Comparison of ENCODE assay signal across 8 mouse cellular contexts in genomic region chr14:61599057-61599806, GRCm38 (mm10). TPM values are rescaled to one million over a fixed set of nuclear protein-coding genes. Genes with fewer than 3 reads are reported as not detected.
DNase-seq lines count a peak whose midpoint lies in the region; ATAC-seq and TF ChIP-seq lines count a peak whose summit lies in the region.

No protein-coding gene starts in this region.

- no peak overlapping the region for H3K27ac ChIP-seq in CH12.LX (ENCODE audit: insufficient read depth, low read depth)
- no peak overlapping the region for H3K27ac ChIP-seq in forebrain, embryonic 11.5 days (ENCODE audit: low read depth, low read length)
- peak overlapping the region; percentile 73 for H3K27ac ChIP-seq in heart, postnatal 0 days (ENCODE audit: low read depth)
- H3K27ac ChIP-seq in liver, embryonic 16.5 days (ENCODE audit: low read length): peak overlapping the region; percentile 68
- peak overlapping the region; percentile 84 for H3K27ac ChIP-seq in neural tube, embryonic 13.5 days (replicated peaks)
- H3K27ac ChIP-seq in testis, adult 2 months (ENCODE audit: control insufficient read depth, insufficient read depth, low read depth, low read length): peak overlapping the region; percentile 44

- H3K4me2 ChIP-seq in CH12.LX (ENCODE audit: insufficient read depth, low read depth, poor library complexity, severe bottlenecking): peak overlapping the region; percentile 53; the same call in 1 of the 2 replicates
- H3K4me2 ChIP-seq in forebrain, embryonic 11.5 days (ENCODE audit: low read depth, low read length, severe bottlenecking): peak overlapping the region; percentile 55
- H3K4me2 ChIP-seq in heart, postnatal 0 days (ENCODE audit: low read depth, low read length): peak overlapping the region; percentile 61
- H3K4me2 ChIP-seq in liver, embryonic 16.5 days (ENCODE audit: low read depth, low read length): peak overlapping the region; percentile 66
- peak overlapping the region; percentile 68 for H3K4me2 ChIP-seq in neural tube, embryonic 13.5 days

- WGBS in forebrain, embryonic 11.5 days: 5% methylated on average over 44 of the region's 44 CpGs
- 4% methylated on average over 44 of the region's 44 CpGs for WGBS in heart, postnatal 0 days
- WGBS in liver, embryonic 16.5 days (ENCODE audit: insufficient replicate concordance): 3% methylated on average over 44 of the region's 44 CpGs
- WGBS in neural tube, embryonic 13.5 days: 6% methylated on average over 43 of the region's 44 CpGs

- H3K4me1 ChIP-seq in CH12.LX (ENCODE audit: control insufficient read depth in 1 of 2, insufficient read depth in 2 of 2): peaks cover 5 to 7% of the 10 kb centered on the region in 2 experiments; a peak in 2 of 4 replicates
- H3K4me1 ChIP-seq in forebrain, embryonic 11.5 days (replicated peaks; ENCODE audit: control insufficient read depth, insufficient read depth, low read length): peaks cover 2% of the 10 kb centered on the region; the same call in 1 of the 2 replicates
- H3K4me1 ChIP-seq in heart, postnatal 0 days (ENCODE audit: control insufficient read depth, insufficient read depth): peaks cover 17% of the 10 kb centered on the region
- peaks cover 18% of the 10 kb centered on the region for H3K4me1 ChIP-seq in liver, embryonic 16.5 days (ENCODE audit: control insufficient read depth, low read depth, low read length)
- H3K4me1 ChIP-seq in neural tube, embryonic 13.5 days (replicated peaks): peaks cover 32% of the 10 kb centered on the region
- H3K4me1 ChIP-seq in testis, adult 2 months (ENCODE audit: control insufficient read depth, insufficient read depth, low read length): peaks cover 6% of the 10 kb centered on the region

- TF ChIP-seq CTCF in CH12.LX (conservative IDR thresholded peaks at IDR 0.05 in 1 of 2, IDR thresholded peaks at IDR 0.05 in 1 of 2; ENCODE audit: low read depth in 2 of 2, low read length in 2 of 2): no peak
- no peak for TF ChIP-seq CTCF in heart, postnatal 0 days (IDR thresholded peaks at IDR 0.05; ENCODE audit: low read depth)
- TF ChIP-seq CTCF in testis, adult 2 months (IDR thresholded peaks at IDR 0.05; ENCODE audit: control insufficient read depth, insufficient read depth, insufficient replicate concordance, low read depth, low read length): no peak

- no peak for TF ChIP-seq EP300 in CH12.LX (IDR thresholded peaks at IDR 0.05; ENCODE audit: low read length)
- TF ChIP-seq EP300 in heart, postnatal 0 days (IDR thresholded peaks at IDR 0.05; ENCODE audit: low read depth): no peak

- H3K9me3 ChIP-seq in CH12.LX (replicated peaks; ENCODE audit: low read length): no peaks in the 10 kb centered on the region
- no peaks in the 10 kb centered on the region for H3K9me3 ChIP-seq in forebrain, embryonic 11.5 days (ENCODE audit: control insufficient read depth, low read length)
- H3K9me3 ChIP-seq in heart, postnatal 0 days (replicated peaks; ENCODE audit: control insufficient read depth, low read length): no peaks in the 10 kb centered on the region
- no peaks in the 10 kb centered on the region for H3K9me3 ChIP-seq in liver, embryonic 16.5 days (replicated peaks; ENCODE audit: control insufficient read depth, low read length)
- no peaks in the 10 kb centered on the region for H3K9me3 ChIP-seq in neural tube, embryonic 13.5 days

- DNase-seq in CH12.LX (ENCODE audit: extremely low read depth): peak; percentile 75
- peak; percentile 78 for DNase-seq in c-Kit-positive CD71-positive TER-119-negative erythroid progenitor cells, embryonic 14.5 days (ENCODE audit: low read depth)
- peak; percentile 95 for DNase-seq in forebrain, embryonic 11.5 days (ENCODE audit: low spot score)
- peak; percentile 86 for DNase-seq in heart, postnatal 0 days (ENCODE audit: low spot score)
- DNase-seq in kidney, postnatal 4 days: peak; percentile 93 to 96

- H3K9ac ChIP-seq in CH12.LX (ENCODE audit: insufficient read depth, low read depth): peak overlapping the region; percentile 53
- H3K9ac ChIP-seq in forebrain, embryonic 11.5 days (ENCODE audit: low read length): peak overlapping the region; percentile 83
- H3K9ac ChIP-seq in heart, postnatal 0 days (replicated peaks; ENCODE audit: low read depth, low read length): peak overlapping the region; percentile 65
- peak overlapping the region; percentile 79 for H3K9ac ChIP-seq in liver, embryonic 16.5 days (ENCODE audit: low read depth, low read length)
- peak overlapping the region; percentile 93 for H3K9ac ChIP-seq in neural tube, embryonic 13.5 days

- H3K36me3 ChIP-seq in CH12.LX (replicated peaks in 1 of 2; ENCODE audit: control insufficient read depth in 1 of 2, insufficient read depth in 1 of 2, low read length in 1 of 2): peaks cover 0 to 18% of the 10 kb centered on the region in 2 experiments
- H3K36me3 ChIP-seq in forebrain, embryonic 11.5 days (ENCODE audit: control insufficient read depth, insufficient read depth, low read length): no peaks in the 10 kb centered on the region
- H3K36me3 ChIP-seq in heart, postnatal 0 days (replicated peaks; ENCODE audit: control insufficient read depth, insufficient read depth, low read length): peaks cover 12% of the 10 kb centered on the region; the same call in 1 of the 2 replicates
- H3K36me3 ChIP-seq in liver, embryonic 16.5 days (ENCODE audit: control insufficient read depth, insufficient read depth): peaks cover 4% of the 10 kb centered on the region
- H3K36me3 ChIP-seq in neural tube, embryonic 13.5 days: peaks cover 16% of the 10 kb centered on the region
- no peaks in the 10 kb centered on the region for H3K36me3 ChIP-seq in testis, adult 2 months (ENCODE audit: control insufficient read depth, insufficient read depth, low read length)

- no peaks in the 10 kb centered on the region for H3K79me2 ChIP-seq in CH12.LX (replicated peaks; ENCODE audit: control insufficient read depth, extremely low read depth, insufficient read depth, poor library complexity, severe bottlenecking)

- in situ Hi-C loops in CH12.LX (cut with MboI; ENCODE audit: low pct_ligation_motif_present, low pct_unique_long_range_greater_than_20kb, low sequenced_read_pairs): no loop called here

- TF ChIP-seq POLR2A in CH12.LX (IDR thresholded peaks at IDR 0.05; ENCODE audit: low read depth, low read length): peak; percentile 82
- TF ChIP-seq POLR2A in testis, adult 2 months (IDR thresholded peaks at IDR 0.05; ENCODE audit: control insufficient read depth, low read depth, low read length): peak; percentile 41

- TF ChIP-seq RAD21 in CH12.LX (IDR thresholded peaks at IDR 0.05; ENCODE audit: low read depth, low read length): no peak

- H3K27me3 ChIP-seq in CH12.LX (replicated peaks): no peaks in the 10 kb centered on the region
- H3K27me3 ChIP-seq in forebrain, embryonic 11.5 days (ENCODE audit: control insufficient read depth, insufficient read depth, low read length): no peaks in the 10 kb centered on the region
- no peaks in the 10 kb centered on the region for H3K27me3 ChIP-seq in heart, postnatal 0 days (ENCODE audit: control insufficient read depth, insufficient read depth, low read length)
- no peaks in the 10 kb centered on the region for H3K27me3 ChIP-seq in liver, embryonic 16.5 days (ENCODE audit: control insufficient read depth, insufficient read depth, low read depth, low read length)
- H3K27me3 ChIP-seq in neural tube, embryonic 13.5 days: no peaks in the 10 kb centered on the region
- no peaks in the 10 kb centered on the region for H3K27me3 ChIP-seq in testis, adult 2 months (ENCODE audit: control insufficient read depth, insufficient read depth, low read length)

- peak overlapping the region; percentile 55 to 78 (median 66) for H3K4me3 ChIP-seq in CH12.LX (replicated peaks in 1 of 3; ENCODE audit: low read depth in 2 of 3, low read length in 2 of 3, poor library complexity in 1 of 3)
- peak overlapping the region; percentile 76 for H3K4me3 ChIP-seq in forebrain, embryonic 11.5 days (ENCODE audit: low read depth, low read length)
- peak overlapping the region; percentile 64 for H3K4me3 ChIP-seq in heart, postnatal 0 days (ENCODE audit: low read depth, low read length)
- peak overlapping the region; percentile 72 for H3K4me3 ChIP-seq in liver, embryonic 16.5 days (ENCODE audit: low read depth, low read length)
- peak overlapping the region; percentile 83 for H3K4me3 ChIP-seq in neural tube, embryonic 13.5 days
- peak overlapping the region; percentile 90 for H3K4me3 ChIP-seq in testis, adult 2 months (ENCODE audit: control insufficient read depth, low read depth, low read length)

- dilution Hi-C loops in CH12.LX (cut with MboI; ENCODE audit: extremely low pct_ligation_motif_present, extremely low pct_unique_long_range_greater_than_20kb, low sequenced_read_pairs): no loop called here

- ATAC-seq in forebrain, embryonic 11.5 days (replicated peaks; ENCODE audit: low FRiP score): peak; percentile 95
- ATAC-seq in heart, postnatal 0 days (ENCODE audit: insufficient read depth, low read depth): peak; percentile 99
- ATAC-seq in liver, embryonic 16.5 days (ENCODE audit: low read depth): peak; percentile 100
- ATAC-seq in neural tube, embryonic 13.5 days (ENCODE audit: low read depth): peak; percentile 96

RNA-seq across cellular contexts. Expression of gene Trim13, which starts 1.2 kb away (rescaled TPM):
- total RNA-seq in CH12.LX (2012; rRNA removed) (3.2 and 3.9 TPM in 2 replicates), CH12.LX (2014; rRNA removed) (7.9 and 11.3 TPM in 2 replicates)
- 5.7 and 7.5 TPM in 2 replicates for polyA plus RNA-seq in CH12.LX (2012; ENCODE audit: insufficient read length, low read depth)
- polyA plus RNA-seq in forebrain, embryonic 11.5 days (2014; fragmentation: Nextera tagmentation; extraction: Ambion mirVana): 26.5 and 27.7 TPM in 2 replicates
- 10.9 and 11.2 TPM in 2 replicates for total RNA-seq in heart, postnatal 0 days (2014; rRNA removed; ENCODE audit: low replicate concordance)
- polyA plus RNA-seq in heart, postnatal 0 days (2015; fragmentation: Nextera tagmentation; extraction: Ambion mirVana): 18.6 and 18.7 TPM in 2 replicates
- 3.9 and 4.4 TPM in 2 replicates for polyA plus RNA-seq in liver, embryonic 16.5 days (2015; fragmentation: Nextera tagmentation; extraction: Ambion mirVana)
- polyA plus RNA-seq in neural tube, embryonic 13.5 days (2015; fragmentation: Nextera tagmentation; extraction: Ambion mirVana): 58.9 and 59.0 TPM in 2 replicates
- polyA plus RNA-seq in testis, adult 2 months (2012; rRNA removed): 11.0 and 13.9 TPM in 2 replicates

RNA-seq across cellular contexts. Expression of gene Kcnrg, which starts 8.0 kb away (rescaled TPM):
- total RNA-seq in CH12.LX (2012; rRNA removed) (not detected in 2 replicates), CH12.LX (2014; rRNA removed) (0.12 and 0.26 TPM in 2 replicates)
- polyA plus RNA-seq in CH12.LX (2012; ENCODE audit: insufficient read length, low read depth): 0.13 TPM in 1 of 2 replicates, not detected in the other
- 0.77 and 1.0 TPM in 2 replicates for polyA plus RNA-seq in forebrain, embryonic 11.5 days (2014; fragmentation: Nextera tagmentation; extraction: Ambion mirVana)
- total RNA-seq in heart, postnatal 0 days (2014; rRNA removed; ENCODE audit: low replicate concordance): 1.9 TPM in 1 of 2 replicates, not detected in the other
- 0.16 and 0.33 TPM in 2 replicates for polyA plus RNA-seq in heart, postnatal 0 days (2015; fragmentation: Nextera tagmentation; extraction: Ambion mirVana)
- polyA plus RNA-seq in liver, embryonic 16.5 days (2015; fragmentation: Nextera tagmentation; extraction: Ambion mirVana): 0.38 and 0.46 TPM in 2 replicates
- 3.2 and 3.3 TPM in 2 replicates for polyA plus RNA-seq in neural tube, embryonic 13.5 days (2015; fragmentation: Nextera tagmentation; extraction: Ambion mirVana)
- polyA plus RNA-seq in testis, adult 2 months (2012; rRNA removed): 0.19 and 0.30 TPM in 2 replicates

RNA-seq across cellular contexts. Expression of gene Spryd7, which starts 42.5 kb away (rescaled TPM):
- total RNA-seq in CH12.LX (2012; rRNA removed) (10.6 and 11.1 TPM in 2 replicates), CH12.LX (2014; rRNA removed) (23.1 and 24.2 TPM in 2 replicates)
- polyA plus RNA-seq in CH12.LX (2012; ENCODE audit: insufficient read length, low read depth): 14.0 and 15.3 TPM in 2 replicates
- 15.8 and 16.6 TPM in 2 replicates for polyA plus RNA-seq in forebrain, embryonic 11.5 days (2014; fragmentation: Nextera tagmentation; extraction: Ambion mirVana)
- total RNA-seq in heart, postnatal 0 days (2014; rRNA removed; ENCODE audit: low replicate concordance): 18.5 and 28.0 TPM in 2 replicates
- 40.5 and 41.9 TPM in 2 replicates for polyA plus RNA-seq in heart, postnatal 0 days (2015; fragmentation: Nextera tagmentation; extraction: Ambion mirVana)
- polyA plus RNA-seq in liver, embryonic 16.5 days (2015; fragmentation: Nextera tagmentation; extraction: Ambion mirVana): 5.0 and 7.9 TPM in 2 replicates
- 43.2 and 47.0 TPM in 2 replicates for polyA plus RNA-seq in neural tube, embryonic 13.5 days (2015; fragmentation: Nextera tagmentation; extraction: Ambion mirVana)
- 11.9 and 12.3 TPM in 2 replicates for polyA plus RNA-seq in testis, adult 2 months (2012; rRNA removed)

Comparison
In these comparisons a context has a peak if more than half of its experiments do, and no peak if none do; other contexts are left out.
1. H3K27ac ChIP-seq: peak in heart, postnatal 0 days (single experiment), liver, embryonic 16.5 days (single experiment), neural tube, embryonic 13.5 days (single experiment) and testis, adult 2 months (single experiment); none in CH12.LX (single experiment) and forebrain, embryonic 11.5 days (single experiment).
2. Peak in every context shown above with its lines, with median percentiles within 50 percentile points of each other: DNase-seq, H3K4me2 ChIP-seq, H3K4me3 ChIP-seq, H3K9ac ChIP-seq and ATAC-seq.